Mouse (Mus musculus) forelimb bud, embryonic 11.5 days (tissue): Measurements from ENCODE around the gene Lcor.

Experiments used
- DNase-seq: peaks from one replicate; pipeline ENCODE4 v3.0.0-alpha.2; 2012; ENCODE audit warnings: low read depth, low spot score

The Lcor gene

DNA sequence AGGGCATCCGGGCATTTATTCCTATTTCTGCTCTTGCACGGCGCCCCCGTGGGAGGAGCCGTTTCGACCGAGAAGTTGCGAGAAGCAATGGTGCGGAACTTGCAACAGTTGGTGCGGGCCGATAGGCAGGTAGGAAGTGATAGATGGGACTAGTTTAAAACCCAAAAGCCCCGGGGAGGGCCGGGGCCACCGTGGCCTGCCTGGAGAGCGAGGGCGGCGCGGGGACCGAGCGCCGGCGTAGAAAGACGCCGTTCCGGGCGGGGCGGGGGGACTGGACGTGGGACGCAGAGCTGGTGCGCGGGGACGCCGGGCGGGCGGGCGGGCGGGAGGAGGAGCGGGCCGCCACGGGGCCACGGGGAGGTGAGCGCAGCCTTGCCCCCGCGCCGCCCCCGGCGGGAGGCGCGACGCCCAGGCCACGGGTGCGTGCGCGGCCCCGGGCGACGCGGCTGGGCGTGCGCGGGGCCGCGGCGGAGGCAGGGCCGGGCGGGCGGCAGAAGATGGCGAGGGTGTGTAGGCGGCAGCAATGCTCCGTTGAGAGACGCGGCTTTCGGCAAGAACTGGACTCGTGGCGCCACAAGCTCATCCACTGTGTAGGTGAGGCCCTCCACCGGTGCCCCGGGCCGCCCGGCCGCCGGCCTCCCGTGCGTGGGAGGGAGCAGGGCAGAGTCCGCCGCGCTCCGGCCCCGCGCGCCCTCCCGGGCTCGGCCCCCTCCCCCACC lies at the start of gene Lcor:
TSS of gene Lcor (plus strand) at position 448 of the 719 bp plus-strand sequence.
- DNase-seq = peak; percentile 63

DNA sequence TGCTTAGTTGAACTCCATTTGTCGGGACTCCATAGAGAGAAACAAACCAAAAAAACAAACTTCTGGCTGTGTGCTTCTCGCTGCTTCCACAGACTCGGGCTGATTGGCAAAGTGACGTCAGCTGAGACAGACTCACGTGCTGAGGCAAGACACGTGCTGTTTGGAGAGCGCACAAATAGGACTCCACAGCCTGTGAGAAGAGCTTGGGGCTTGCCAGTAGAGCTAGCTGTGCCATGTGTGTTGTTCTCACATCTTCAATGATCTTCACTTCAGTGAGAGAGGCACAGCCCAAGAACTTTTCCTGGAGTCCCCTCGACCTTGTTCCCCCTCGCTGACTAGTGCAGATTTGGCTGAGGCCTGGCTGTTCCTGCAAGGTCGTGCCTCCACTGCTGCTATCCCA lies 47.1 kb upstream of the Lcor start:
- no peak for DNase-seq

DNA sequence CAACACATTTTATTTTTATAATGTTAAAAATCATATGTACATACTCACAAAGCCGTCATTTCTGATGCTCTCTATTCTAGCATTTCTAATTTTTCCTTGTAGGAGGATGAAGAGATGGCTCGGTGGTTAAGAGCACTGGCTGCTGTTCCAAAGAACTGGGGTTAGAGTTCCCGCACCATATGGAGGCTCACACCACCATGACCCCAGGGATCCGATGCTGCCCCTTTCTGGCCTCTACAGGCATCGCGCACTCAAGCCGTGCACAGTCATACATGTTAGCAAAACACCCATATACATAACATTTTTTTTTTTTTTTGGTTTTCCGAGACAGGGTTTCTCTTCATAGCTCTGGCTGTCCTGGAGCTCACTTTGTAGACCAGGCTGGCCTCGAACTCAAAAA lies 46.0 kb upstream of the Lcor start:
- no peak for DNase-seq

DNA sequence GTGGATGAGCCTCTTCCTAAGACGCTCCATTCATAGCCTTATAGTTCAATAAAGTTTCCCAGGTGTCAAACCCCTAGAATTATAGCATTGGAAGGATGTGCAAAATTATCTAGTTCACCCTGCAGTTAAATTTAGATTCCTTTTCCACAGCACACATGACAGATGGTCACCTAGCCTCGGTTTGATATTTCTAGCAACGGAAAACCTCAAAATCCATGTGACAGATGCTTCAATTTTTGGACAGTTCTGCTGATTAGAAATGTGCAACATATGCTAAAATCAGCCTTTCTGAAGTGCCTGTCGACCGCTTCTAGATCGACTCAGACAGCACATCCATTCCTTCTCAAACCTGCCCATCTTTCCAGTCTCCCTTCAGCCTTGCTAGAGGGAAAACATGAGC lies 43.5 kb upstream of the Lcor start:
- no peak for DNase-seq

DNA sequence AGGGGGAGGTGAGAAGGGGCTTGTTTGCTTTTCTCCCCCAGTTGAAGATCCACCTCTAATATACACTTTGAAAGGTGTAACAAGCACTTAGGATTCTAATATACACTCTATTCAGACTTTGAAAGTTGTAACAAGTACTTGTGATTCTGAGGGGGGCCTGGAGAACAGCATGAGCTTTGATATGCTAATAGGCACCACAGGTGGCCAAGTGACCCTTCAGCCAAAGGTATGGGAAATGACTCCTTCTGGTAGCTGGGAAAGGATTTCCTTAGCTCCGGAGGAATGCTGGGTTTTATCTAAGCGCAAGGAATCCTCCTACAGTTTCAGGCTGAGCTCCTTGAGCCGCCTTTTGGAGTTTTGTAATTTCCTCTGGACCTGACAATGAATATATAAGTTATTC lies 41.0 kb upstream of the Lcor start:
- DNase-seq = no peak

DNA sequence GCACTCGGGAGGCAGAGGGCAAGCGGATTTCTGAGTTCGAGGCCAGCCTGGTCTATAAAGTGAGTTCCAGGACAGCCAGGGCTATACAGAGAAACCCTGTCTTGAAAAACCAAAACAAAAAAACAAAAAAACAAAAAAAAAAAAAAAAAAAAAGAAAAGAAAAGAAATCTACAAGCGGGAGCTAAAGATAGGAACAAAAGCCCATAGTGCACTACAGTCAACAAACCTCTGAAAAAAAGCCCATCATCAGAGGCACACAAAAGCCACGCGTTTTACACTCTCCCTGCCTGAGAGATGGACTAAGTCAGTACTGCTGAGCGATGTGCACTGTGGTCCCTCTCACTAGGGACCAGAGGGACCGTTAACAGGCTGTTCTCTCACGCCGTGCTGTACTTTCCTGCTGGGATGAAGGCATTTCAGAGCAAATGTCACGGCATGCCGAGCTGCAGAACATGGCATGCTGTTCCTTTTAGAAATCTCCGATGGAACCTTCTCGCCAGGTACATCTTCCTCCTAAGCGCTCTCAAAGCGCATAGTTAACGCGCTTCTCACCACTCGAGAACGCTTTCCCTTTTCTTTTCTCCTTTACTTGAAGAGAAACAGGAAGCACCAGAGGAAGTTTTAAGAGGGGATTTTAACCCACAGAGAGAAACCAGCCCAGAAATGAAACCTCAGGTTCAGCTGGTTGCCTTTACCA lies 40.4 kb upstream of the Lcor start:
- DNase-seq = no peak

DNA sequence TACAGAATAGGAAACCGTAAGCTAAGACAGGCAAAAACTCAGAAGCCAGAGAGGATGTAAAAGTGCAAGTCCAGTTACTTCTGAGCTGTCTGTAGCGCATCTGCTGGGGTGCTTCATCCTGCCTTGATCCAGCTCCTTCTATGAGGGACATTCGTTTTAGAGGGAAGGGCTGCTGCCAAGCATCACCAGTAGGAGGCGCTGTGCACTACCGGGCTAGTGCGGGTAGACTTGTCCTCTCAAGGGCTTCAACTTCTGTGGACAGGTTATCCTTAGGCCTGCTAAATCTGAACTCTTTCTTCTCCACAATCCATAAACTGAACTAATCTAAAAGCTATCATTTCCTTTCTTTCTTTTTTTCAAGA lies 39.8 kb upstream of the Lcor start:
- peak; percentile 59 for DNase-seq

DNA sequence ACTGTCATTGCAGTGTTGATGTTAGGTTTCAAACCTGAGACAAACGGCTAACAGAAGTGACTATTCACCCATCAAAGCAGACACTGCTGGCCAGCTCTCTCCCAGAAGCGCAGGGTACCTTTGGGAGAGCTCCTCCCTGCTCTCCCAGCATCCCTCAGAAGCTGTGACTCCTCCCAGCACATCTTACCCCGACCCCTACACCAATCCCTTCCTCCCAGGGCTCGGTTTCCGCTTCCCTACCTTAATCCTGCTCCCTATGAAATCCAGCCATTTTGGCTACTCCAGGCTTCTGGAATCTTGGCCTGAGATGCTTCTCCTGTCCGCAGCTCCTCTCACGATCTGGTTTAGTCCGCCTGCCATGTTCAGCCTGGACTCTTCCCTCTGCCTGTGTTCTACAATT lies 37.9 kb upstream of the Lcor start:
- no peak for DNase-seq

DNA sequence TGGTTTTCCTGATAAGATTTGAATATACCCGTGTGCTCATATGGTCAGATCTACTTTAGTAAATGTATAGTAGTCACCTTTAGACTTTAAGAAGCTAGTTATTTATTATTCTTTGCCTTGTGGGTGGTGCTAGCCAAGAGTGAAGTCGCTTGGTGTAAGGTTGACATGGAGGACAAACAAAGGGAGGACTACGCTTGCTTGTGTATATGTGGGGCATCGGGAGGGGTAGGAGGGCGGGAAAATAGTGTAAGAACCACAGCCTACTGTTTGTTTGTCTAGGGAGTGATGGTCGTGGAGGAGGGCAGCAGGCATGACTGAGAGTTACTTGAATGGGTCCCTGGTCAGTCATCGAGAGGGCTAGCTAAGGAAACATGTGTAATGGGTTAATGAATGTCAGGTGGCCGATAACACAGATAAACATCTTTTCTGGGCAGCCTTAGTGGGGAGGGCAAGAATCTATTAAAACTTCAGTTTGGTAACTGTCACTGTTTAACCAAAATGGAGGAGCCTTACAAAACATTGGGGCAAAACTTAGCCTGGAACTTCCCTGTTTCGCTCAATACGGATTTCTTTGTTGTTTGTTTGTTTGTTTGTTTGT lies 37.3 kb upstream of the Lcor start:
- no peak for DNase-seq

DNA sequence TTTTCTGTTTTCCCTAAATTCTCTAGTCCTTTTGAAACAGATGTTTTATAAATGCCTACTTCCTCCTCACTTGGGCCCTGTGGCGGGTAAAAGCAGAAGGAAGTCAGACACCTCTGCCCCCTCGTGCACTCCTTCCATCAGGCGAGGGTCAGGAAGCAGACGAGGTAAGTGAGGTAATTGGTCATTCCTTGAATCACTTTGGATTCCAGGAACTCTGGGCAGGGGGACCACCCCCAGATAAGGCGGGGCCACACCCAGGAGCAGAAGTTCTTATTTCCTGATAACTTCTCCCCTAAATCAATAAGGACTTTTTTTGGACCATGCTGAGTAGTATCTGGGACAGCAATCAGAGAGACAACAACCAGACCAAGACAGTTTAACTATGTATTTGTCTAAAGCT lies 36.7 kb upstream of the Lcor start:
- no peak for DNase-seq

DNA sequence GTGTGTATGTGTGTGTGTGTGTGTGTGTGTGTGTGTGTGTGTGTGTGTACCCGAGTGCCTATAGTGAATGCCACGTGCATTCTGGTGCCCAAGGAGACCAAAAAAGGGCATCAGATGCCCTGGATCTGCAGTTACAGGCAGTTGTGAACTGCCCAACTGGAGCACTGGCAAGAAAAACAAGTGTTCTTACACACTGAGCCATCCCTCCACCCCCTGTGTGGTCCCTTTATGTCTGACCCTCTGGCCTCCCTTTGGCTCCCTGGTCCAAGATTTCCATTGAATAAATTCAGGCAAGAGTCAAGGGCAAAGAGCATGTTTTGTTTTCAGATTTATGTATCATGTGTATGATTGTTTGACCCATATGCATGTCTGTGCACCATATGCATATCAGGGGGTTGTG lies 35.3 kb upstream of the Lcor start:
- DNase-seq = no peak

DNA sequence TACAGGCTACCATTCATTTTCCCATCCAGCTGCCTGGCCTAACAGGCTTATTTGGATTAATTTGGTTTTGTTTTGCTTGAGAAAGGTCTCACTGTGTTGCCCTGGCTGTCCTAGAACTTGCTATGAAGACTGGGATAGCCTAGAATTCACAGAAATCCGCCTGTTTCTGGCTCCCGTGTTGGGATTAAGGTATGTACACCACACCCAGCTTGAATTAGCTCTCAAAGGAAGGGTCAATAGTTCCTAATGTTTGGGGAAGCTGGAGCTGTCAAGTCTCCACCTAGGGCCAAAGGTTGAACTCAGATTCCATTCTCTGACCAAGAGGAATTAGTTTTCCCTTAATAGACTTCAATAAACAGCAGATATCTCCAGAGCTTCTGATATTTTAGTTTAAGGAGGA lies 34.7 kb upstream of the Lcor start:
- no peak for DNase-seq

DNA sequence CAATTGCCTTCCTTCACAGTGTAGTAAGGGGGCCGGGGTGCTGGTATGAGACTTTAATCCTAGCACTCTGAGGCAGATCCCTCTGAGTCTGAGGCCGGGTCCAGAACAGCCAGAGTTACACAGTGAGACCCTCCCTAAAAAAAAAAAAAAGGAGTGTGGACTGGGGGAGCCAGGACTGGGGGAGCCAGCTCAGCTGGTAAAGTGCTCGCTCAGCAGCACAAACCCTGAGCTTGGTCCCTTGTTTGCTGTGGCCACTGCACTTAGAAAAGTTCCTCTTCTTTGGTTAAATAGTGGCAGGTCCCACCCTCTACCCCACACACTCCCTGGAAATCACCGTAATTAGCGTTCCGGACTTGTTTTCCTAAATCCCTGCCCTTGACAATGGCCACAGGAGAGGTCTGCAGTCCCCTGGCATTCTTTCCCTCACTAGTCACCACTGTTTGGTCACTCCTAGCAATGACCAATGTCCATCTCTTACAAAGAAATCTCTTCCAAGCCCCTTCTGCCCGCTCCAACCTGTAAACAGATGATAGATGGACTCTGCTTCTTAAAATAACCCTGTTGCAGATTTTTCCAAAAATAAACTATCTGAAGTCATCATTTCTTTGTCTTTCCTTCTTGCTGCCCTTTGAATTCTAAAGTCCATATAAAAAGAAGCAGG lies 32.9 kb upstream of the Lcor start:
- DNase-seq = no peak

DNA sequence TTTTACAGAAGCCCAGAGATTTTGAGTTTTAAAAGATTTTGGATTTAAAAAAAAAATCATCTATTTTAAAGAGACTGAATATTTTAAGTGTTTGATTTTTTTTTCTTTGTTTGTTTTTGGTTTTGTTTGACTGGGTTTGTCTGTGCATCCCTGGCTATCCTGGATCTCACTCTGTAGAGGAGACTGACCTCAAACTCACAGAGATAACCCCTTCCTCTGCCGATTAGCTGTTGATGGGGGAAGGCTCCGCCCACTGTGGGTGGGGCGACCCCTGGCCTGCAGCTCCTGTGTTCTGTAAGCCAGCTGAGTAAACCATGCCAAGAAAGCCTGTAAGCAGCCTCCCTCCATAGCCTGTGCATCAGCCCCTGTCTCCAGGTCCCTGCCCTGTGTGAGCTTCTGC lies 30.3 kb upstream of the Lcor start:
- no peak for DNase-seq

DNA sequence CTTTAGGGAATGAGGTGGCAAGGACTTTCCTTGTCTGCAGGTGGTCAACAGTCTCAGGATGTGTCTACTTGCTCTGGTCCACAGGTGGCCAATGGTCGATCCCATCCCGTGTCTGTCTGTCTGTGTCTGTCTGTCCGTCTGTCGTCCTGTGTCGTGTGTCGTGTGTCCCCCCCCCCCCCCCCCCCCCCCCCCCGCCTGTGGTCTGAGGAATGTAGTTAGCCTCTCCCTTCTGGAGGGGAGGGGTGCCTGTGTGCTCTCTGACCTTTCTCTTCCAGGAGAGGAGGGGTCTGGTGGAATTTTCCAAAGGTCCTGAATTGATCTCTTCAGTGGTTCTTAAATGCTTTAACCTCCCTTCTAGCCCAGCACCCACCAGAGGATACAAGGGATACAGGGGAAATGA lies 27.8 kb upstream of the Lcor start:
- no peak for DNase-seq

DNA sequence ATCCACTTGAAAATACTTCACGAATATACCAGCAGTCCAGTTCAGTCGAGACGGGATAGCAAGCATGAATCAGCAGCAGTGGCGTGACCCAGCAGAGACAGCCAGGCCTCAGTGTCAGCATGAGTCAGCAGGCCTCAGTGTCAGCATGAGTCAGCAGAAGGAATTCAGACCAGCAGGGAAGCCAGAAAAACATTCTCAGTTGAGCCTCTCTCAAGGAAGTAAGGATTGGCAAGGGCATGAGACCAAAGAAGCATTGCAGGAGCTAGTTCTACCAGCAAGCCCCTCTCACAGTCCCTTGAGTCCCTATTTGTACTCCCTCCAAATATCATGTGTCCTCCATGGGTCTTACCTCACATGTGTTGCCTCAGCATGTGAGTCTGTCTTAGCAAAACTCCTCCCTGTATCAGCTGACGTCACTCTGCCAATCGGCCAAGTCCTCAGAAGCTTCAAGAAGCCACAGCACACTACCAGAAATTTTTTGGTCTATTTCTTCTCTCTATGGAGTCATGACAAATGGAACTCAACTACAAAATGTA lies 27.3 kb upstream of the Lcor start:
- no peak for DNase-seq

DNA sequence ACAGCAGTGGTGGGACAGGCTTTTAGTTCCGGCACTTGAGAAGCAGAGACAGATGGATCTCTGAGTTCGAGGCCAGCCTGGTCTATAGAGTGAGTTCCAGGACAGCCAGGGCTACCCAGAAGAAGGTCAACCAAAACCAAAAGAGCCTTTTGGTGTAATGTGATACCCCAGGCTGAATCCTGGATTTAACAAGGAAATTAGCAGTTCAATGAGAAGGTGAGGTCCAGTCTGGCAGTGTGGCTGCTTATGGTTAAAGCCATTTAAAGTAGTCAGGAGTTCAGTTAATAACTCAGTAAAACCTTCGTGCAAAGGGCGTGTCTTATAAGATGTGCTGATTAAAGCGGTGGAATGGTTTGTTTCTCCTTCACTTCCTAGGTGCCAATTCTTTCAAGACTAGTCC lies 25.3 kb upstream of the Lcor start:
- DNase-seq = no peak

DNA sequence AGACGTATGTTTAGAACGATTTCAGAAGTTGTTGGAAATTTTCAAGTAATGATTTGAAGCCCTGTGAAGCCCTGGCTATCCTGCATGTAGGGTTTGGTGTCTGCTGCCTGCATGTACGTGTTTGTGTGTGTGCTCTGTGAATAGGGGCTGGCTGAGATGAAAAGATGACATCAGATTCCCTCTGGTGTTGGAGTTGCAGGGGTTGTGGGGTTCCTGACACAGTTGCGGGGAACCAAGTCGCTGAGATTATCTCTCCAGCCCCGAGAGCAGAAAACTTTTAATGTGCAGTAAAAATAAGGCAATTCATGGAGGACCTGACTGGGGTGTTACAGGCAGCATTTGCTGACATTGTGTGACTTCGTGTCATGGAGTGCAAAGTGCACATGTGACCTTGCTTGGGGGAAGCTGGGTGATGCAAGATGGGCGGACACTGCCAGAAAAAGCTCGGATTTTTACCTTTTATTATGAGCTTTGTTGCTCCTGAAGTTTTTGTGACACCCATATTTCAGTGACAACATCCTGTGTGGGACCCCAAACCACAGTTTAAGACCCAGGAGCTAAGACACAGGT lies 20.2 kb upstream of the Lcor start:
- no peak for DNase-seq

DNA sequence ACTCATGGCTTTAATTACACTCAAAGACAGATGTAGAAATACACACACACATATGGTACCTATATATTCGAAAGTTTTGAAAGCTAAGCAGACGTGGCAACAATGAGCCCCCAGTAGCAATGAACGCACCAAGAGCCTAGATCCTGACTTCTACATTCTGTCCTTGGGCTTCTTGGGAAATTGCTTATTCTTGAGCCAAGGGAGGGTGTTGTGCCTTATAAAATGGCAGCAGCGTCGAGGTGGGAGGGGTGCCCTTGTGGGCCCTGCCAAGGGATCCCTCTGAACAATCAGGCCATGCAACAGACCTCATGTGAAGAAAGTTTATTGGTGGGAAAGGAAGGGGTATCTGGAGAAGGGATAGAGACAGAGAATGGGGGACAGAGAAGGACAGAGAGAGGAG lies 18.6 kb upstream of the Lcor start:
- DNase-seq = no peak

DNA sequence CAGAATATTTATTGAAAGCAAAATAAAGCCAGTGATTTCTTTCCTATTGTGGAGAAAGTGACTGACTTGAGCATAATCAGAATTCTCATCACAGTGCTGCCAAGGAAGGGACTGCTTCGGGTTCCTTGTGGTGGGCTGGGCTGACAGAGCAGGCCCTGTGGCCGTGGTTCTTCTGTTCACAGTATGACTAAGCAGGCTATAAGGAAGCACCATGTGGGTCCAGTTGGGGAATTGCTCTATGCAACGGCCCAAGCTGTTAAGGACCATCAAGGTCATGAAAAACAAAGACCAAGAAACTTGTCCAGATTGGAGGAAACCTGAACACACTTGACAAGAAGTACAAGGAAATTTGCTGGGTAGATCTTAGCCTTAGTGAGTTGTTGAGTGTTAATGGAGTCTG lies 16.0 kb upstream of the Lcor start:
- DNase-seq = no peak

DNA sequence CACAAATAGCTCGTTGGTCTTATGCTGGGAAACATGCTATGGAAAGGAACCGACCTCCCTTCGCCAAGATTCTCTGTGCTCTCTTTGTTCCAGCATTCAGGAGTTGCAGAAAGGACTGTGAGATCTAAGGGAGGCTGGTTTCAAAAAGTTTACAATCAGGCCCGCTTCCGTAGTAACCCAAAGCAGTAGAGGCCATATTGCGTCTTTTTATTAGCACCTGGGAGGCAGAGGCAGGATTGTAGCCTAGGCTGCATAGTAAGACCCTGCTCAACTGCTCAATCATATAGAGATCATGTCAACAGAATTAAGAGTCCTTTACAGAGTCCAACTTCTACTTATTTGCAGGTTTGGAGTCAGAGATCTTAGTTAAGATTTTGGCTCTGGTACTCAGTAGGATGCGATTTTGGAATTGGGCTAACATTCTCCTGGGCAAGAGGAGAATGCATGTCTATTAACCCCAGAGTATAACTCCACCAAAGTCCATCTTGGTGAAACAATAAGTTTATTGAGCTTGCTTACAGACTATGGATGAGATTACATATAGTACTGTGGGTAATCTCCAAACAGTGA lies 8.8 kb upstream of the Lcor start:
- DNase-seq = no peak

DNA sequence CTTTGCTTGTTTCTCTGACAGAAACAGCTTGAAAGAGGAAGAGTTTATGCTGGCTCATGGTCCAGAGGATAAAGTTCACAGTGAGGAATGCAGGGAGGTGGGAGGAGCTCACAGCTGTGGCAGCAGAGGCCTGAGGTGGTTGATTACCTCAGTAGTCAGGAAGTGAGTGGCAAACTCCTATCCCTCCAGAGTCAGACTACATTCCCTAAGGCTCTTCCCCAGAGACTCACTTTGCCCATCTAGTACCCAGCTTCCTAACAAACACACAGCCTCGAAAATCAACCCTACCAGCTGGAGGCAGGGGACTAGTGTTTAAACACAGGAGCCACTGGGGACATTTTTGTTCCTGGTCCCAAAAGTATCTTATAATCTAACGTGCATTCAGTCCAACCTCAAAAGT lies 7.5 kb upstream of the Lcor start:
- no peak for DNase-seq
